Mouse (Mus musculus) lung, postnatal 14 days (tissue): ENCODE measurements at regions not wholly inside any gene's neighbourhood (a gene's known extent, or its start where the extent isn't known, plus 50 kb on each side); places are given as distances from the start of the nearest gene placed in this dataset.

ENCODE experiments used
- DNase-seq: peaks from one replicate; pipeline ENCODE4 v3.0.0; 2021

- DNase-seq, result no peak
Observed at GRCm38 (mm10) chr7:133467579-133467978, 134.4 kb downstream of the Tex36 start.

GRCm38 (mm10) chr7:133459306-133459705, 142.7 kb downstream of the Tex36 start:
- DNase-seq, result no peak

- DNase-seq, result peak; percentile 17
Observed at GRCm38 (mm10) chr7:133457436-133458324, 144.3 kb downstream of the Tex36 start.

DNA sequence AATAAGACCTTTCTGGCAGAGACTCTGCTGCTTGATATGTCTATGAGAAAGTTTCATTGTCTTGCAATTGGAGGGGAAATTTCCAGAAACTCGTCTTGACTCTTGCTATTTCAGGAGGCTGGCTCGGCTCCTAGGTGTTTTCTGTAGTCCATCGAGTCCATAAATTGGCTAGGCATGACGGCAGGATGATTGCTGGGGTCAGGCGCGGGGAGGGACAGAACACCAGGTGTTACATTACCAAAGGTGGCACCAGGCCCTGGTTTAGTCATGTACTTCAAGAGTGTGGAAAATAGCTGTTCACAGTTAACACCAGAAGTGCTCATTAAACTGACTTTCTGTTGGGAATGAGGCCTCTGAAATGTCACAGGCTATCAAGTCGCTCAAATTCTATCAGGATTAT, 151.7 kb downstream of the Tex36 start:
- no peak for DNase-seq

DNA sequence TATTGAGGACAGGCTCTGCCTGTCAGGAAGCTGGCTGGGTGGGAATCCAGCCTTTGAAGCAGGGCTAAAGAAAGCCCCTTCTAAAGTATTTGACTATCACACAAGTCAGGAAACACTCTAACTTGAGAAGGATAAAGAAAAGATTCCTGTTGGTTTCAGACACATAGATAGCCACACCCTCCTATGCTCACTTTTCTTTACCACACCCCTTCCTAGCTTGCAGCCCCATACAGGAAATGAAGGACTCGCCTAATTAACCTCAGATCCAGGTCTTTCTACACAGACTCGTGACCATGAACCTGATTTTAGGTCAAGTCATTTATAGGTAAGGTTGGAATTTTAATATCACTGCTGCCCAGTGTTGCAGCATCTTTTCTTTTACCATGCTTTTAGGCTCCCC, 154.9 kb downstream of the Tex36 start:
- no peak for DNase-seq

DNA sequence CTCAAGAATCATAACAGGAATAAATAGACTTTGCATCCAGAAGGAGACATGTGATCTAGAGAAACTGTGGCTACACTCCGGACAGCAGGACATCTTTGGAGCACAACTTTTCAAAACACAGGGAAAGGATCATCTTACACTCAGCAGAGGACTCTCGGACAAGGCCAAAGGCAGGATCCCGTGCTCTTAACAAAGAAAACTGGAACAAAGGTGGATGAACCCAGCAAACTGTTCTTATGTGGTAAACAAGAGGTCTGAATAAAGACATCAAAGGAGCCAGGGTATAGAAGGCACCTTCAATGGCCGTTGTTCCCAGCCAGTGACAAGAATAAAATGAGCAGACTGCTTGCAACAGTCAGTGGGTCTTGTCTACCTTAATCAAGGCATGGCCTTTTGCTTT, 160.3 kb downstream of the Tex36 start:
- no peak for DNase-seq

DNA sequence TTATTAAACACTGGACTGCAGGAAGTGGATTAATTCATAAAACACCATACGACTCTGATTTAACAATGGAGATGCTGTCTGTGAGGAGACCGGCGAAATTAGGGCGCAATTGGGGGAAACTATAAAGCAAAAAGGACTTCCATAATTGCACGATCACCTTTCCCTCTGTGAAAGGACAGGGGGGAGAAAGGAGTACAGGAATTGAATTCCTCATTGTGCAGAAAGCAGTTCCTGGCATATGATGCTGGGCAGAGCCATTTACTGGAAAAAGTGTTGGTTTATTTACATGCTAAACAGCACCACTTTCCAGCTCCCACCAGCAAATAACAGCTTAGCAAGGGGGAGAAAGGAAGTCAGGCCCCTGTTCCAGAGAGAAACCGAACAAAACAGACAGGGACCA, 160.8 kb downstream of the Tex36 start:
- DNase-seq, result no peak

GRCm38 (mm10) chr7:133440711-133441110, 161.2 kb downstream of the Tex36 start:
- no peak for DNase-seq

DNA sequence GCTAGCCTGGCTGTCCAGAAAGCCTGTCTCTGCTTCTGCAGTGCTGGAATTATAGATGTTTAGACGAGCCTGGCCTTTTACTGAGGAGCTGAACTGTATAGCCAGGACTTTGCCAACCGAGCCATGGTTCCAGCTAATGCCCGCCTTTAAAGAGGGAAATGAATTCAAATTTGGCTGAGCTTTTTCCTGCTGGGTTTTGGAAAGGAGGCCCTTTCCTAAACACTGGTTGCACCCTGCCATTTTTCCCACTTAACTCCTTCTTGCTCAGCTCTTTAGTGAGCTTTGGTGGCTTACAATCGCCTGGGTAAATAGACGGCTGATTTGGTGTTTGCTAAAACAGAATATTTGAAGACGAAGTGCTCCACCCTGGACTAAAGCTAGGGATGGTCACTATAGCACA, 161.9 kb downstream of the Tex36 start:
- no peak for DNase-seq

GRCm38 (mm10) chr7:133438631-133439030, 163.3 kb downstream of the Tex36 start:
- DNase-seq, result no peak

GRCm38 (mm10) chr7:133437866-133438265, 164.1 kb downstream of the Tex36 start:
- no peak for DNase-seq

DNA sequence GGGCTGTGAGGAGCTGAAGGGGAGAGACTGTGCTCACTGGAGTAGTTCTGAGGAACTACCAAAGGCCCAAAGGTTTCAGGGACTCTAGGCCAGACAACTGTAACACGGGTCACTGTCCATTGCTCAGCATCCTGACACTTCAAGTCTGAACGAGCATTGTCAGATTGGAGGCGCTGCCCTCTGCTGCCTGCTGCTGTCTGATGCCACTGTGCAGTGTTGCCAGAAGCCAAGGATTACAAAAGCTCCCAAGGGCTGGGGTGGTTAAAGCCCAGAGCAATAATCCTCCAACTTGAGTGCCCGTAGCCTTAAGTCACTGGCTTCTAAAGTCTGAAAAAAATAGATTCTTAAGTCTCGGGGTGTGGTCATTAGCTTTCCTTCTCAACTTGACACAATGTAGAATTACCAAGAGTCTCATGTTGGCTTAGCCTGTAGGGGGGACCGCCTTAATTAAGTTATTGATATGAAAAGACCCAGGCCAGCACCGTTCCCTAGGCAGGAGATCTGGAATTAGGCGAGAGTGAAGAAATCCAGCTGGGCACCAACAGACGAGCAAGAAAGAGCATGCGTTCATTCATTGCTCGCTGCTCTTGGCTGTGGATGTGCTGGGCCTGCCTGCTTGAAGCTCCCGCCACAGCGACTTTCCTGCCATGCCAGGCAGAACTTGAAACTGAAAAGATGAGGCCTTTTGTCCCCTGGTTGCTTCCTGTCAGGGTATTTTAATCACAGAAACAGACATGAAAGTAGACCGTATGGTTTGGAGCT, 166.2 kb downstream of the Tex36 start:
- DNase-seq, result peak; percentile 49

- DNase-seq, result no peak
Observed at GRCm38 (mm10) chr7:133434027-133434820, 167.7 kb downstream of the Tex36 start.

DNA sequence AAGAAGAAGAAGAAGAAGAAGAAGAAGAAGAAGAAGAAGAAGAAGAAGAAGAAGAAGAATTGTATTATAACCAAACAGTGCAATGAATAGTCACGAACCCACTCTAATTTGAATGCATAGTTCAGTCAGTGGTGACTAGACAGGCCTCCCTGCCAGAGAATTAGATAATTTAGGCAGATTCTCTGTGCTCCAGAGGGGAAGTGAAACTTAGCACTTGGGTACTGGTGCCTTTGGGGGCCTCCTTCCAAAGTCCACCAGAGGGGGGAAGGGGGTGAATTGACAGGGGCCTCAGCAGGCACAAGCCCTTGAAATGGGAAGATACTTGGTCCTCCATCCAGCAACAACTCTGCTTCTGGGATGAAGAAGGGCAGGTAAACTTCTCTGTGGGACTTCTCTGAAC, 169.6 kb downstream of the Tex36 start:
- no peak for DNase-seq

GRCm38 (mm10) chr7:133402072-133402471, 199.9 kb downstream of the Tex36 start:
- DNase-seq, result no peak

GRCm38 (mm10) chr7:133400691-133401090, 201.3 kb downstream of the Tex36 start:
- DNase-seq, result no peak

DNA sequence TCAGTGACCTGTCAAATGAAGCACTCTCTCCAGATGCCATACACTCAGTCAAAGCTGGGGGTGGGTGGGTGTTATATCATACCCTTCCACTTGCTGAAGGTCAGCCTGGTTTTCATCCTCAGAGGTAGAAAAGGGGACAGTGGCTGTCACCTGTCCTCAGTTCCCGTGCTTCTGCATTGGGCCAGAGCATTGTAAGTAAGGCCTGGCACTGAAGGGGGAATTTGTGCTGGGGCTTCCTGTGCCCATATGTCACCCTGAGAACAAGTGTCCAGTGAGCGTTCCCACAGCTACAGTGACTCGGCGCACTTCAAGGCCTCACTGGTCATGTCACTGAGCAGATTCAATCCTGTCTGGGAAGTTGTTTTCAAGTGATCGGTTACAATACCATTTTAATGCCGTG, 213.2 kb downstream of the Tex36 start:
- no peak for DNase-seq

DNA sequence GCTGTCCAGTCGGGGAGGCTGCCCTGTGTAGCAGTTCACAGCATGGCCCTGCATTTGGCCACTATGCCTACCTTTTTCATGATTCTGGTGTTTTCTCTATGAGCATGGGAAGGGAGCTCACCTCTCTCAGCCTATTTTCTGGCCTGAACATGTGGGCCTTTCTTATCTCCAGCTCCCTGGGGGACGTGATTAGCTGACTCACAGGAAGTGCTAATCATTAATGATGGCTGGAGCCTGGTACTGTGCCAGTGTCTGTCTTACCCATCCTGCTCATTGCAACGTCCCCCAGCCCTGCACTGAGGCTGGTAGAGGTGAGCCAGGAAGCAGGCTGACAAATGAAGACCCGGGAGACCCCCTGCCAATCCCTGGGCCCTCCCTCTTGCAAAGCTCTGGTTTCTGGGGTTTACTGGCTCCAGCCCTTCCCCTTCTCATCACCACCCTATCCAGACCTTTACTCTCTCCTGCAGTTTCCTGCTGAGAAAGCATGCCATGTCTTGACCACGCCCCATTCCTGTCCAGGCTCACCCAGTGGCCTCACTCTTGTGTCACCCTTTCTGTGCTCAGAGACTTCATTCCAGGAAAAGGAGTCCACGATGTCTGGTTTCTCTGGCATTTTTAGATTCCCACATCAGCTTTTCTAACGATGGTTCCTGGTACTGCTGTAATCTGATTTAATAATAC, 219.8 kb downstream of the Tex36 start:
- no peak for DNase-seq

DNA sequence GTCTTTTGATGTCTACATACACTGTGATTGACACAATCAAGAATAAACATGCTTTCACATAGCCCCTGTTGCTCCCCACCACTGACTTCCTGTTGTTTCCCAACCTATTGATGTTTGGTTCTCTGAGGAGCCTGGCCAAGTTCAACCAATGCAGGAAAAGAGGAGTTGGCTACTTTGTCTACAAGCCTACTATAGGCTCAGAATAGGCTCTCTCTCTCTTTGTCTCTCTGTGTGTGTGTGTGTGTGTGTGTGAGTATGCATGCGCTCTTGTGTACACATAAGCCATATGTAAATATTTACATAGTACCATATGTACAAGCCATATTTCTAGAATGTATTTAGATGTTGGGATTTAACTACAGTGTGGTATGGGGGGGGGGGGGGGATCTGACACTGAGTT, 222.6 kb downstream of the Tex36 start:
- no peak for DNase-seq

GRCm38 (mm10) chr7:133378338-133378737, 223.6 kb downstream of the Tex36 start:
- no peak for DNase-seq

- DNase-seq, result no peak
Observed at GRCm38 (mm10) chr7:133376833-133377484, 225.0 kb downstream of the Tex36 start.

- no peak for DNase-seq
Observed at GRCm38 (mm10) chr7:133372695-133373094, 229.3 kb downstream of the Tex36 start.
